Mouse (Mus musculus) myocyte (in vitro differentiated cells): ENCODE results near the gene Mapkapk3. TPM values are rescaled to one million over a fixed set of nuclear protein-coding genes. Genes with fewer than 3 reads are reported as not detected.

Experiments
- H3K27me3 ChIP-seq: one replicate; pipeline ENCODE4 v1.6.1; 2011; ENCODE audit not compliant: control insufficient read depth, insufficient read depth, insufficient read length
- H3K36me3 ChIP-seq: one replicate; pipeline ENCODE4 v1.6.1; 2011; ENCODE audit not compliant: control insufficient read depth, insufficient read depth
- H3K4me2 ChIP-seq: one replicate; pipeline ENCODE4 v1.6.1; 2011; ENCODE audit warnings: low read depth, control low read depth
- H3K4me3 ChIP-seq: one replicate; pipeline ENCODE4 v1.5.1; 2011; ENCODE audit warnings: mild to moderate bottlenecking, control low read depth, moderate library complexity
- H3K79me2 ChIP-seq: one replicate; pipeline ENCODE4 v1.6.1; 2011; ENCODE audit not compliant: control insufficient read depth, insufficient read depth
- H3ac ChIP-seq: one replicate; pipeline ENCODE4 v1.6.1; 2011; ENCODE audit not compliant: control insufficient read depth, insufficient read length
- CEBPB ChIP-seq: IDR thresholded peaks from 2 replicates; pipeline ENCODE4 v1.6.1; 2011; ENCODE audit warnings: mild to moderate bottlenecking, moderate library complexity; ENCODE audit not compliant: poor library complexity, insufficient read depth, severe bottlenecking
- E2F4 ChIP-seq: IDR thresholded peaks from one replicate; pipeline ENCODE4 v1.6.1; 2011; ENCODE audit warnings: mild to moderate bottlenecking, control low read depth, moderate library complexity; ENCODE audit not compliant: insufficient read depth
- MAX ChIP-seq: IDR thresholded peaks from one replicate; pipeline ENCODE4 v1.6.1; 2011; ENCODE audit warnings: low read depth, mild to moderate bottlenecking, control low read depth
- MYOD1 ChIP-seq, 3 experiments: IDR thresholded peaks; one replicate each; pipeline ENCODE4 v1.6.1; 2011; ENCODE audit warnings: control low read depth in 2 of 3, low read depth in 2 of 3, mild to moderate bottlenecking in 2 of 3, moderate library complexity in 1 of 3; ENCODE audit not compliant: insufficient read length in 2 of 3, control insufficient read depth in 1 of 3
- MYOG ChIP-seq, 3 experiments: IDR thresholded peaks; one replicate each; pipeline ENCODE4 v1.6.1; 2011; ENCODE audit warnings: control low read depth in 2 of 3, low read depth in 2 of 3, mild to moderate bottlenecking in 2 of 3; ENCODE audit not compliant: insufficient read length in 2 of 3, control insufficient read depth in 1 of 3, insufficient read depth in 1 of 3
- POLR2A ChIP-seq: IDR thresholded peaks from one replicate; pipeline ENCODE4 v1.6.1; 2011; ENCODE audit warnings: low read depth, mild to moderate bottlenecking, control low read depth, moderate library complexity; ENCODE audit not compliant: insufficient read length
- POLR2AphosphoS2 ChIP-seq: IDR thresholded peaks from one replicate; pipeline ENCODE4 v1.6.1; 2011; ENCODE audit warnings: low read depth, control low read depth; ENCODE audit not compliant: insufficient read length
- REST ChIP-seq: IDR thresholded peaks from one replicate; pipeline ENCODE4 v1.6.1; 2011; ENCODE audit warnings: mild to moderate bottlenecking, control low read depth, moderate library complexity; ENCODE audit not compliant: insufficient read depth, insufficient read length
- SRF ChIP-seq: IDR thresholded peaks from one replicate; pipeline ENCODE4 v1.6.1; 2011; ENCODE audit warnings: low read depth; ENCODE audit not compliant: control insufficient read depth, insufficient read length
- TCF12 ChIP-seq: IDR thresholded peaks from one replicate; pipeline ENCODE4 v1.6.1; 2011; ENCODE audit warnings: mild to moderate bottlenecking, control low read depth; ENCODE audit not compliant: poor library complexity, insufficient read depth, severe bottlenecking
- TCF3 ChIP-seq: IDR thresholded peaks from one replicate; pipeline ENCODE4 v1.6.1; 2011; ENCODE audit warnings: low read depth, control low read depth; ENCODE audit not compliant: insufficient read length
- USF1 ChIP-seq: IDR thresholded peaks from one replicate; pipeline ENCODE4 v1.6.1; 2011; ENCODE audit warnings: low read depth, mild to moderate bottlenecking, control low read depth, moderate library complexity
- polyA plus RNA-seq: library from polyadenylated mRNA; unstranded; fragments of >200 nt; fragmentation: generic; extraction: Trizol; gene quantifications from one replicate; pipeline ENCODE4 v1.2.1, GENCODE M21; 2012; ENCODE audit warnings: missing spikeins

Gene Mapkapk3
- polyA plus RNA-seq, 1 experiment: 3.9 TPM

DNA sequence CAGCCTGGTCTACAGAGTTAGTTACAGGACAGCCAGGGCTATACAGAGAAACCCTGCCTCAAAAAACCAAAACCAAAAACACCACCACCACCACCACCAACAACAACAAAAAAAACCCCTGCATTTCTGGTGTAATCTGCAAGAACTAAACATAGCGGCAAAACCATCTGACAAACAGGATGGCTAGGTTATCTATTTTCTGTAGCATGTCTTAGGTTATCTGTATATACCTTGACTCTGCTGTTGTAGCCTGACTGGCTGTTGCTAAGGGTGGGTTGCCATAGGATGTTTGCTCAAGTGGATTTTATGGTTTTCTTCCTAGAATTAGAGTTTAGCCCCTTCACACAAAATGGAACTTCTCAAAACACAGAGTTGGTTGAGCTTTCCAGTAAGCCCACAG lies 19.9 kb downstream of the Mapkapk3 start:
- no peaks in the 10 kb centered on the region for H3K27me3 ChIP-seq
- no peaks in the 10 kb centered on the region for H3K36me3 ChIP-seq
- H3K79me2 ChIP-seq: no peaks in the 10 kb centered on the region
- H3K4me3 ChIP-seq: no peak overlapping the region
- no peak overlapping the region for H3ac ChIP-seq
- H3K4me2 ChIP-seq: no peak overlapping the region
- TF ChIP-seq SRF: no peak
- TF ChIP-seq USF1: no peak
- TF ChIP-seq CEBPB: no peak
- TF ChIP-seq POLR2A: no peak
- TF ChIP-seq POLR2AphosphoS2: no peak
- TF ChIP-seq REST: no peak
- no peak for TF ChIP-seq TCF3
- no peak for TF ChIP-seq MAX
- TF ChIP-seq E2F4: no peak
- no peak for TF ChIP-seq MYOG (IDR thresholded peaks at IDR 0.05; ENCODE audit: control insufficient read depth in 1 of 3, insufficient read depth in 1 of 3, insufficient read length in 2 of 3, low read depth in 2 of 3)
- TF ChIP-seq MYOD1 (IDR thresholded peaks at IDR 0.05; ENCODE audit: control insufficient read depth in 1 of 3, insufficient read length in 2 of 3, low read depth in 2 of 3): no peak
- TF ChIP-seq TCF12: no peak

- TF ChIP-seq USF1: no peak
- TF ChIP-seq MYOD1 (IDR thresholded peaks at IDR 0.05; ENCODE audit: control insufficient read depth in 1 of 3, insufficient read length in 2 of 3, low read depth in 2 of 3): no peak
- TF ChIP-seq REST: no peak
- TF ChIP-seq POLR2AphosphoS2: no peak
- TF ChIP-seq SRF: no peak
- TF ChIP-seq MAX: no peak
- no peak for TF ChIP-seq POLR2A
- no peak for TF ChIP-seq TCF12
- TF ChIP-seq E2F4: no peak
- no peak for TF ChIP-seq MYOG (IDR thresholded peaks at IDR 0.05; ENCODE audit: control insufficient read depth in 1 of 3, insufficient read depth in 1 of 3, insufficient read length in 2 of 3, low read depth in 2 of 3)
- no peak for TF ChIP-seq TCF3
- TF ChIP-seq CEBPB: no peak
- no peaks in the 10 kb centered on the region for H3K27me3 ChIP-seq
These were observed 21.8 kb downstream of the Mapkapk3 start for GRCm38 (mm10) chr9:107267721-107268402.

DNA sequence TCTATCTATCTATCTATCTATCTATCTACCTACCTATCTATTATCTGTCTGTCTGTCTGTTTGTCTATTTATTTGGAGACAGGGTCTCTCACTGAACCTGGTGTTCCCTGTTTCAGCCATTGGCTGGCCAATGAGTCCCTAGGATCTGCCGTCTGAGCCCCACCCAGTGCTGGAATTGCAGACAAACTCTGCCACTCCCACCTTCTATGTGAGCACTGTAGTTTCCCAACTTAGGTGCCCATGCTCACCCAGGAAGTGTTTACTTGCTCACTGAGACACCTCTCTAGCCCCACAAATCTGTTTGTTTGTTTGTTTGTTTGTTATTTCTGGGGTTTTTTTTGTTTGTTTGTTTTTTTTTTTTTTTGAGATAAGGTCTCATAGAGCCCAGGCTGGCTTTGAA lies 22.6 kb downstream of the Mapkapk3 start:
- Histone ChIP-seq H3K4me3 (no peak overlapping the region), H3K36me3 (no peaks in the 10 kb centered on the region), H3K27me3 (no peaks in the 10 kb centered on the region), H3ac (no peak overlapping the region), H3K79me2 (no peaks in the 10 kb centered on the region), H3K4me2 (no peak overlapping the region)
- TF ChIP-seq TCF3 (no peak), MYOG (IDR thresholded peaks at IDR 0.05; ENCODE audit: control insufficient read depth in 1 of 3, insufficient read depth in 1 of 3, insufficient read length in 2 of 3, low read depth in 2 of 3) (no peak), TCF12 (no peak), POLR2A (no peak), POLR2AphosphoS2 (no peak), CEBPB (no peak), SRF (no peak), MAX (no peak), REST (no peak), MYOD1 (IDR thresholded peaks at IDR 0.05; ENCODE audit: control insufficient read depth in 1 of 3, insufficient read length in 2 of 3, low read depth in 2 of 3) (no peak), USF1 (no peak), E2F4 (no peak)

More at GRCm38 (mm10) chr9:107267721-107268402, 21.8 kb downstream of the Mapkapk3 start:
- Histone ChIP-seq H3K36me3 (no peaks in the 10 kb centered on the region), H3K4me2 (no peak overlapping the region), H3K4me3 (no peak overlapping the region), H3K79me2 (no peaks in the 10 kb centered on the region), H3ac (no peak overlapping the region)

GRCm38 (mm10) chr9:107264731-107265130 lies 24.9 kb downstream of the Mapkapk3 start:
- TF ChIP-seq SRF (no peak), CEBPB (no peak), TCF3 (no peak), MAX (no peak), MYOG (IDR thresholded peaks at IDR 0.05; ENCODE audit: control insufficient read depth in 1 of 3, insufficient read depth in 1 of 3, insufficient read length in 2 of 3, low read depth in 2 of 3) (no peak), MYOD1 (IDR thresholded peaks at IDR 0.05; ENCODE audit: control insufficient read depth in 1 of 3, insufficient read length in 2 of 3, low read depth in 2 of 3) (no peak), POLR2A (no peak), REST (no peak), TCF12 (no peak), USF1 (no peak), POLR2AphosphoS2 (no peak), E2F4 (no peak)
- Histone ChIP-seq H3K36me3 (no peaks in the 10 kb centered on the region), H3K4me3 (no peak overlapping the region), H3K27me3 (no peaks in the 10 kb centered on the region), H3ac (no peak overlapping the region), H3K79me2 (no peaks in the 10 kb centered on the region), H3K4me2 (no peak overlapping the region)
